Mouse (Mus musculus): Measurements from ENCODE around the gene Fam71a.

GRCm38 (mm10) chr1:191178511-191179188 lies 14.0 kb upstream of the Fam71a start:
- TF ChIP-seq POLR2A (IDR thresholded peaks at IDR 0.05; ENCODE audit: control insufficient read depth, low read depth, low read length) (no peak), CTCF (IDR thresholded peaks at IDR 0.05; ENCODE audit: control insufficient read depth, insufficient read depth, insufficient replicate concordance, low read depth, low read length) (no peak)
